17 mouse cellular contexts compared by ENCODE assay signal in the genomic region with DNA sequence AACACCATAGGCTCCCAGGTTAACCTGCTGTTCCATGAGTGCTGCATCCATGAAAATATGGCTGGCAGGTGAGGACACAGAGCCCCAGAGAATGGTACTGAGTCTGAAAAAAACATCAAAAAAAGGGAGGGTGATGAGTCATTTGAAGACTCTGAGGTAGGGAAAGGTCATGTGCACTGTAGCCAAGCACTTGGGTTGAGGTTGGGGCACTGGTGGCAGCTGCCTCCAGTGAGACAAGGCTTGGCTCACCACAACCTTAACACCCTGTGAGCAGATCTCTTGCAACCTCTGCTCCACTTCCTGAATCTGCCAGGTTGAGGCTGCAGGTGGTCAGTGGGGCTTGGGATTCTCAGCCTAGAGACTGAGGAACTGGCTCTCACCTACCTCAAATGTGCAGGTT. TPM values are rescaled to one million over a fixed set of nuclear protein-coding genes. Genes with fewer than 3 reads are reported as not detected.
DNase-seq lines count a peak whose midpoint lies in the region; ATAC-seq and TF ChIP-seq lines count a peak whose summit lies in the region.
"Had no signal": no experiment of that assay in that cellular context is flagged by ENCODE, and none has a peak within 500 bp of the region (broad histone marks: within the 10 kb centered on the region; RNA-seq: fewer than 3 reads in every experiment).

No protein-coding gene starts in this region.

- H3K27ac ChIP-seq in liver, embryonic 11.5 days (ENCODE audit: low read depth, low read length), result peak overlapping the region; percentile 62; the same call in 1 of the 2 replicates
- peak overlapping the region; percentile 85 for H3K27ac ChIP-seq in liver, embryonic 16.5 days (ENCODE audit: low read length)
- H3K27ac ChIP-seq in thymus, adult 2 months (ENCODE audit: control insufficient read depth, insufficient read depth, low read length), result peak overlapping the region; percentile 78
- H3K27ac ChIP-seq: gastrocnemius, adult 2 months had no signal

- DNase-seq in liver, embryonic 11.5 days (ENCODE audit: low spot score), result no peak
- DNase-seq in liver, result no peak
- peak; percentile 49 for DNase-seq in MEL-GATA-1-ER (ENCODE audit: extremely low read depth, low read depth)
- DNase-seq in thymus, adult 2 months, result peak; percentile 47
- no peak for DNase-seq in urinary bladder, postnatal 36 days (ENCODE audit: low spot score in 2 of 2)
- DNase-seq in cerebellum, postnatal 25 days, result no peak
- DNase-seq in layer of hippocampus, adult 8-10 months (ENCODE audit: low spot score in 2 of 2), result no peak
- DNase-seq: adrenal gland, adult 8-10 months; cerebellum, adult 9-10 months; gastrocnemius, adult 2 months; heart, postnatal 14 days; kidney, adult 9 months; left cerebral cortex, postnatal 4 days; midbrain, embryonic 14.5 days had no signal

- H3K27me3 ChIP-seq in liver, embryonic 11.5 days (replicated peaks; ENCODE audit: control insufficient read depth, insufficient read depth, low read length), result no peaks in the 10 kb centered on the region
- no peaks in the 10 kb centered on the region for H3K27me3 ChIP-seq in liver, embryonic 16.5 days (ENCODE audit: control insufficient read depth, insufficient read depth, low read depth, low read length)
- no peaks in the 10 kb centered on the region for H3K27me3 ChIP-seq in thymus, adult 2 months (ENCODE audit: control insufficient read depth, insufficient read depth, low read length)

- TF ChIP-seq POLR2A in thymus, adult 2 months (IDR thresholded peaks at IDR 0.05; ENCODE audit: control insufficient read depth, extremely low read depth, insufficient read depth, low read length, poor library complexity), result no peak

- no peak overlapping the region for H3K4me3 ChIP-seq in liver, embryonic 11.5 days (ENCODE audit: low read depth, low read length)
- no peak overlapping the region for H3K4me3 ChIP-seq in liver, embryonic 16.5 days (ENCODE audit: low read depth, low read length)
- no peak overlapping the region for H3K4me3 ChIP-seq in thymus, adult 2 months (ENCODE audit: control insufficient read depth, insufficient read depth, low read length)
- H3K4me3 ChIP-seq: erythroblast, embryonic 14.5 days; gastrocnemius, adult 2 months had no signal

- H3K9me3 ChIP-seq in liver, embryonic 11.5 days (ENCODE audit: control insufficient read depth, low read length), result no peaks in the 10 kb centered on the region
- no peaks in the 10 kb centered on the region for H3K9me3 ChIP-seq in liver, embryonic 16.5 days (replicated peaks; ENCODE audit: control insufficient read depth, low read length)

- TF ChIP-seq CTCF in thymus, adult 2 months (IDR thresholded peaks at IDR 0.05; ENCODE audit: borderline replicate concordance, control insufficient read depth, extremely low read depth, insufficient read depth, low read length, poor library complexity), result no peak

- H3K36me3 ChIP-seq in liver, embryonic 11.5 days (ENCODE audit: control insufficient read depth, insufficient read depth, low read length), result no peaks in the 10 kb centered on the region
- no peaks in the 10 kb centered on the region for H3K36me3 ChIP-seq in liver, embryonic 16.5 days (ENCODE audit: control insufficient read depth, insufficient read depth)
- H3K36me3 ChIP-seq in thymus, adult 2 months (ENCODE audit: control insufficient read depth, insufficient read depth, low read length), result no peaks in the 10 kb centered on the region

- peaks cover 11% of the 10 kb centered on the region for H3K4me1 ChIP-seq in liver, embryonic 11.5 days (replicated peaks; ENCODE audit: control insufficient read depth, insufficient read depth, low read length)
- peaks cover 25% of the 10 kb centered on the region for H3K4me1 ChIP-seq in liver, embryonic 16.5 days (ENCODE audit: control insufficient read depth, low read depth, low read length)
- H3K4me1 ChIP-seq in thymus, adult 2 months (replicated peaks; ENCODE audit: control insufficient read depth, insufficient read depth, low read length), result peaks cover 19% of the 10 kb centered on the region

- no peak overlapping the region for H3K9ac ChIP-seq in liver, embryonic 11.5 days (ENCODE audit: low read depth, low read length)
- peak overlapping the region; percentile 11; the same call in 1 of the 2 replicates for H3K9ac ChIP-seq in liver, embryonic 16.5 days (ENCODE audit: low read depth, low read length)

- no peak overlapping the region for H3K4me2 ChIP-seq in liver, embryonic 11.5 days
- H3K4me2 ChIP-seq in liver, embryonic 16.5 days (ENCODE audit: low read depth, low read length), result no peak overlapping the region

- ATAC-seq in liver, embryonic 11.5 days (replicated peaks; ENCODE audit: low FRiP score), result no peak
- ATAC-seq in liver, embryonic 16.5 days (ENCODE audit: low read depth), result peak; percentile 19; the same call in 1 of the 2 replicates

RNA-seq across cellular contexts. Expression of a gene that starts 6.0 kb away (rescaled TPM):
- 66.7 and 70.9 TPM in 2 replicates for polyA plus RNA-seq in liver, embryonic 11.5 days (2014; fragmentation: Nextera tagmentation; extraction: Ambion mirVana)
- polyA plus RNA-seq in liver, embryonic 16.5 days (2015; fragmentation: Nextera tagmentation; extraction: Ambion mirVana), result 92.9 and 95.8 TPM in 2 replicates
- 57.0 and 69.9 TPM in 2 replicates for polyA plus RNA-seq in thymus, adult 2 months (2012; rRNA removed)
- 10 to 100 TPM; 21.3 to 48.8 (median 34.5) TPM for total RNA-seq in layer of hippocampus, adult 8-10 months (2022)

RNA-seq across cellular contexts. Expression of a gene that starts 25.0 kb away (rescaled TPM):
- not detected in 2 replicates for polyA plus RNA-seq in liver, embryonic 11.5 days (2014; fragmentation: Nextera tagmentation; extraction: Ambion mirVana)
- polyA plus RNA-seq in liver, embryonic 16.5 days (2015; fragmentation: Nextera tagmentation; extraction: Ambion mirVana), result not detected in 2 replicates
- polyA plus RNA-seq in thymus, adult 2 months (2012; rRNA removed), result not detected in 2 replicates
- total RNA-seq in layer of hippocampus, adult 8-10 months (2022), result under 1 TPM in 1 of 4 experiments, not detected in 3; 0.72 TPM
- total RNA-seq: heart, postnatal 14 days; left cerebral cortex, postnatal 4 days had no signal
- polyA plus RNA-seq: erythroblast, embryonic 14.5 days; midbrain, embryonic 14.5 days; stomach, embryonic 14.5 days had no signal

RNA-seq across cellular contexts. Expression of a gene that starts 39.4 kb away (rescaled TPM):
- 29.8 and 32.9 TPM in 2 replicates for polyA plus RNA-seq in liver, embryonic 11.5 days (2014; fragmentation: Nextera tagmentation; extraction: Ambion mirVana)
- 32.3 and 33.6 TPM in 2 replicates for polyA plus RNA-seq in liver, embryonic 16.5 days (2015; fragmentation: Nextera tagmentation; extraction: Ambion mirVana)
- 28.5 and 35.6 TPM in 2 replicates for polyA plus RNA-seq in thymus, adult 2 months (2012; rRNA removed)
- total RNA-seq in layer of hippocampus, adult 8-10 months (2022), result 10 to 100 TPM in 3 of 4 experiments, 1 to 10 TPM in 1; 9.6 to 18.3 (median 14.3) TPM

Comparison
In these comparisons a context has a peak if more than half of its experiments do, and no peak if none do; other contexts are left out.
1. DNase-seq: peak in MEL-GATA-1-ER (single experiment) and thymus, adult 2 months (single experiment); none in liver, embryonic 11.5 days (single experiment), liver (single experiment), urinary bladder, postnatal 36 days (0 of 2), cerebellum, postnatal 25 days (0 of 2) and layer of hippocampus, adult 8-10 months (0 of 2).
2. Peak in every context shown above with its lines, with median percentiles within 50 percentile points of each other: H3K27ac ChIP-seq.